Mouse (Mus musculus): ENCODE measurements around the gene Ugt2b36.
"Not testable (repeated sequence)": the region's sequence is repeated elsewhere in the genome, so short reads cannot be mapped to it uniquely, and the experiment has no call there.

Ugt2b36 gene
- long read RNA-seq, experiment 1 = 0 reads
- long read RNA-seq, experiment 2 = 0 reads

- intact Hi-C loops (cut with DNase I) = no loop called here
Observed at GRCm38 (mm10) chr5:87092346-87093027, at the start of gene Ugt2b36. Ugt2b36 (minus strand) TSS chr5:87092555.

- intact Hi-C loops (cut with DNase I) = loop anchor here (10.0 kb wide), 2 partner anchors 285 to 945 kb away; partner anchors contain the start of gene Gnrhr
Observed at GRCm38 (mm10) chr5:87140196-87140595, 47.8 kb upstream of the Ugt2b36 start, which contains the start of gene Ugt2b5. Ugt2b5 (minus strand) TSS chr5:87140318.

- intact Hi-C loops (cut with DNase I) = not testable (repeated sequence)
Observed at GRCm38 (mm10) chr5:87103697-87104096, 11.3 kb upstream of the Ugt2b36 start.

DNA sequence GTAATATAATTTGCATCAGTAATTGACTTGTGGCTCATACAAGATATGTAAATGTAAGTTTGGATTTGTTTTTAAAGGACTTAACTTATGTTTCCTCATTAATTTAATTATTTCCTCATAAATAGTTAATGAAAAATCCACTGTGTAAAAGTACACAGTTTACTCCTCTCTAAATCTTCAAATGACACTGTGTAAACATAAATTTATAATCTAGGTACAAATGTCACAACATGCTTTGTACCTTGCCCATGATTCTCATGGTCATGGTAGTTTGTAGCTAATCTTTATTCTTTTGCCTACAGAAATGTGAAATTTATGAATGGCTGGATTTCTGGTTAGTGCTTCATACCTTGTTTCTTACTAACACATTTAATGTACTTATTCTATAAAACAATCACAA lies 1.2 kb downstream of the Ugt2b36 start:
- intact Hi-C loops (cut with DNase I) = no loop called here

GRCm38 (mm10) chr5:87089264-87089663 lies 3.1 kb downstream of the Ugt2b36 start:
- intact Hi-C loops (cut with DNase I) = no loop called here

DNA sequence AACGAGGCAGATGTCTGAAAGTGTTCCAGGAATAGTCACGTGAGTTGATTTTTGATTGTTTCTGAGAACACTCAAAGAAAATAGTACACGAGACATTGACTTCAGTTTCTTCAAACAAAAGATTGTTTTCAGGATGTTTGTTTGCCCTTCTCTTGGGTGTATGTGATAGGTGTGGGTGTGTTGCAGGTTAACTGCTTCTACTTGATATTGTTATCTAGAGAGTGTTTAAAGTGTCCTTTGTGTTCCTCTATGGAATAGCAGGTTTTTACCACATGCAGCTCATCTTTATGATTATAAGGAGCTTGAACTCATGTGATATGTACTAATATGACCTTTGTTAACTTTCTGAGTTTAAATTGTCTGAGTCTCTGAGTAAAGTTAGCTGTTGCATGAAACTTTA lies 6.1 kb downstream of the Ugt2b36 start:
- intact Hi-C loops (cut with DNase I) = no loop called here

GRCm38 (mm10) chr5:87030624-87031023 lies 61.7 kb downstream of the Ugt2b36 start:
- intact Hi-C loops (cut with DNase I) = no loop called here

- intact Hi-C loops (cut with DNase I) = no loop called here
Observed at GRCm38 (mm10) chr5:87027359-87027758, 65.0 kb downstream of the Ugt2b36 start.
